Mouse (Mus musculus): Measurements from ENCODE around the gene Sdsl. TPM values are rescaled to one million over a fixed set of nuclear protein-coding genes. Genes with fewer than 3 reads are reported as not detected.
A peak's percentile ranks its signal among the peaks of the same experiment; 100 is the strongest.
"Not testable (repeated sequence)": the region's sequence is repeated elsewhere in the genome, so short reads cannot be mapped to it uniquely, and the experiment has no call there.

The Sdsl gene
- polyA plus RNA-seq, 1 experiment from 2014 or later: 5.1 TPM

- WGBS: 2% methylated on average over 36 of the region's 36 CpGs
- 0 out of 2 replicates have a peak, but pooled peaks cover 3% of the 10 kb centered on the region for H3K27me3 ChIP-seq (ENCODE audit: control insufficient read depth, insufficient read depth, low read depth, low read length)
- no peak within 1 kb of the TSS for H3K27ac ChIP-seq (ENCODE audit: low read length)
- peak within 1 kb of the TSS; percentile 69 for H3K4me2 ChIP-seq (ENCODE audit: low read length)
- peaks cover 5% of the 10 kb centered on the region for H3K4me1 ChIP-seq (ENCODE audit: control insufficient read depth, insufficient read depth, low read length)
- no peaks in the 10 kb centered on the region for H3K36me3 ChIP-seq (ENCODE audit: control insufficient read depth, insufficient read depth, low read length)
- ATAC-seq: peak; percentile 62
- peak within 1 kb of the TSS; percentile 45; the same call in 1 of the 2 replicates for H3K9ac ChIP-seq (ENCODE audit: low read depth, low read length)
- H3K4me3 ChIP-seq (ENCODE audit: low read depth, low read length): peak within 1 kb of the TSS; percentile 36
- peaks cover 2% of the 10 kb centered on the region for H3K9me3 ChIP-seq (replicated peaks; ENCODE audit: control insufficient read depth, low read length, poor library complexity, severe bottlenecking)
These were observed 38.5 kb upstream of the Sdsl start, which contains the start of gene Slc8b1 for GRCm38 (mm10) chr5:120510982-120511642. Gene Slc8b1 (plus strand): TSS chr5:120511168.

DNA sequence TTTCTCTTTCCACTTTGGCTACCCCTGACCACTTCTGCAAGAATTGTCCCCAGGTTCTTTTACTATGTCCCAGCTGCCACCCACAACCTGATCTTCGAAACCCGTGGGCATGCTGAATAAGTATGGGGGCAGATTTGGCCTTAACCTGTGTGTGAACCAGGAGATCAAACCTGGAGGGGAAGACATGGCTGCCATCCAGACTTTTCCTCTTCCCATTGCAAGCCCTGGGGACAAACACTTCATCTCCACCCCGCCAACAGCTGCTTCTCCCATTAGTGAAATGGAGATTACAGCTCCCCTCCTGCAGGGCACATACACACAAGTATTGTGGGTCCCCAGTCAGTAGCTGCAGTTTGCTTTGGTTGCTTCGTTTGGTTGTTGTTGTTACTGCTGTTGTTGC, 34.7 kb upstream of the Sdsl start:
- Histone ChIP-seq H3K4me3 (ENCODE audit: low read depth, low read length) (no peak overlapping the region), H3K27ac (ENCODE audit: low read length) (no peak overlapping the region), H3K4me2 (ENCODE audit: low read length) (no peak overlapping the region), H3K36me3 (ENCODE audit: control insufficient read depth, insufficient read depth, low read length) (no peaks in the 10 kb centered on the region), H3K9ac (ENCODE audit: low read depth, low read length) (no peak overlapping the region), H3K4me1 (ENCODE audit: control insufficient read depth, insufficient read depth, low read length) (peaks cover 10% of the 10 kb centered on the region), H3K27me3 (ENCODE audit: control insufficient read depth, insufficient read depth, low read depth, low read length) (0 out of 2 replicates have a peak, but pooled peaks cover 3% of the 10 kb centered on the region), H3K9me3 (replicated peaks; ENCODE audit: control insufficient read depth, low read length, poor library complexity, severe bottlenecking) (peaks cover 2% of the 10 kb centered on the region)
- ATAC-seq: no peak
- 49% methylated on average over 4 of the region's 4 CpGs for WGBS

GRCm38 (mm10) chr5:120506490-120506889, 33.9 kb upstream of the Sdsl start:
- H3K4me2 ChIP-seq (ENCODE audit: low read length): no peak overlapping the region
- H3K9me3 ChIP-seq (replicated peaks; ENCODE audit: control insufficient read depth, low read length, poor library complexity, severe bottlenecking): peaks cover 2% of the 10 kb centered on the region
- H3K27ac ChIP-seq (ENCODE audit: low read length): no peak overlapping the region
- ATAC-seq: no peak
- no peaks in the 10 kb centered on the region for H3K36me3 ChIP-seq (ENCODE audit: control insufficient read depth, insufficient read depth, low read length)
- WGBS: 55% methylated on average over 9 of the region's 9 CpGs
- H3K4me3 ChIP-seq (ENCODE audit: low read depth, low read length): no peak overlapping the region
- H3K4me1 ChIP-seq (ENCODE audit: control insufficient read depth, insufficient read depth, low read length): peaks cover 15% of the 10 kb centered on the region
- no peak overlapping the region for H3K9ac ChIP-seq (ENCODE audit: low read depth, low read length)
- no peaks in the 10 kb centered on the region for H3K27me3 ChIP-seq (ENCODE audit: control insufficient read depth, insufficient read depth, low read depth, low read length)

DNA sequence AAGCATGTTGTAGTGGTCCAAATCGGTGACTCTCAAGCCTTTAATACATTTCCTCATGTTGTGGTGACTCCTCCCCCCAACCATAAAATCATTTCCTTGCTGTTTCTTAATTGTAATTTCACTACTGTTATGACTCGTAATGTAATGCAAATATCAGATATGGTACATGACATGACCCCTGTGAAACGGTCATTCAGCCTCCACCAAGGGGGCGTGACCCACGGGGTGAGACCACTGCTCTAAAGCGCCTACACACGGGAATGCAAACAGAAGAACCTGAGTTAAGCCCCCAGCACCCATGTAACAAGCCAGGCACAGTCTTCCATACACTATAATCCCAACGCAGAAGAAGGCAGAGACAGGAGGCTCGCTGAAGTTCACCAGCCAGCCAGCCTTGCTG, 33.2 kb upstream of the Sdsl start:
- H3K4me3 ChIP-seq (ENCODE audit: low read depth, low read length): no peak overlapping the region
- 69% methylated on average over 9 of the region's 9 CpGs for WGBS
- H3K4me2 ChIP-seq (ENCODE audit: low read length): no peak overlapping the region
- no peaks in the 10 kb centered on the region for H3K27me3 ChIP-seq (ENCODE audit: control insufficient read depth, insufficient read depth, low read depth, low read length)
- ATAC-seq: no peak
- H3K9me3 ChIP-seq (replicated peaks; ENCODE audit: control insufficient read depth, low read length, poor library complexity, severe bottlenecking): peaks cover 2% of the 10 kb centered on the region
- peaks cover 11% of the 10 kb centered on the region for H3K4me1 ChIP-seq (ENCODE audit: control insufficient read depth, insufficient read depth, low read length)
- no peaks in the 10 kb centered on the region for H3K36me3 ChIP-seq (ENCODE audit: control insufficient read depth, insufficient read depth, low read length)
- no peak overlapping the region for H3K9ac ChIP-seq (ENCODE audit: low read depth, low read length)
- no peak overlapping the region for H3K27ac ChIP-seq (ENCODE audit: low read length)

DNA sequence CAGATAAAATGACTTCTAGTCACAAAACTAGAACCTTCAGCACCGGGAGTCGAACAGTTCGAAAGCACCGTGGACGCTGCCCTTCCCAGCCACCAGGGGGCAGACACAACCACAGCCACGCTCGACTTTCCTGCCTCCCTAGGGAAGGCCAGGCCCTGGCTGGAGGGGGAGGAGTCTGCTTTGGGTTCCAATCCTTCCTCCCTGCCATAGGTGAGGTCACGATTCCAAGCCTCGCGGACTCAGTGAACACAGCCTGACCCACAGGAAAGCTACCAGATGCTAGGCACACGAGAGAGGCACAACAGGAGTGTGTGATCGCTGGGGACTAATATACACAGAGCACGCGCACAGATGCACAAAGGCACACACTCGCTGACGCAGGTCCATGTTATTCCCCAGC, 32.8 kb upstream of the Sdsl start:
- H3K27ac ChIP-seq (ENCODE audit: low read length): no peak overlapping the region
- H3K9me3 ChIP-seq (replicated peaks; ENCODE audit: control insufficient read depth, low read length, poor library complexity, severe bottlenecking): peaks cover 2% of the 10 kb centered on the region
- peaks cover 9% of the 10 kb centered on the region; the same call in 1 of the 2 replicates for H3K4me1 ChIP-seq (ENCODE audit: control insufficient read depth, insufficient read depth, low read length)
- H3K36me3 ChIP-seq (ENCODE audit: control insufficient read depth, insufficient read depth, low read length): no peaks in the 10 kb centered on the region
- H3K27me3 ChIP-seq (ENCODE audit: control insufficient read depth, insufficient read depth, low read depth, low read length): no peaks in the 10 kb centered on the region
- H3K4me3 ChIP-seq (ENCODE audit: low read depth, low read length): no peak overlapping the region
- WGBS: 21% methylated on average over 16 of the region's 16 CpGs
- H3K9ac ChIP-seq (ENCODE audit: low read depth, low read length): no peak overlapping the region
- H3K4me2 ChIP-seq (ENCODE audit: low read length): no peak overlapping the region
- ATAC-seq: no peak

DNA sequence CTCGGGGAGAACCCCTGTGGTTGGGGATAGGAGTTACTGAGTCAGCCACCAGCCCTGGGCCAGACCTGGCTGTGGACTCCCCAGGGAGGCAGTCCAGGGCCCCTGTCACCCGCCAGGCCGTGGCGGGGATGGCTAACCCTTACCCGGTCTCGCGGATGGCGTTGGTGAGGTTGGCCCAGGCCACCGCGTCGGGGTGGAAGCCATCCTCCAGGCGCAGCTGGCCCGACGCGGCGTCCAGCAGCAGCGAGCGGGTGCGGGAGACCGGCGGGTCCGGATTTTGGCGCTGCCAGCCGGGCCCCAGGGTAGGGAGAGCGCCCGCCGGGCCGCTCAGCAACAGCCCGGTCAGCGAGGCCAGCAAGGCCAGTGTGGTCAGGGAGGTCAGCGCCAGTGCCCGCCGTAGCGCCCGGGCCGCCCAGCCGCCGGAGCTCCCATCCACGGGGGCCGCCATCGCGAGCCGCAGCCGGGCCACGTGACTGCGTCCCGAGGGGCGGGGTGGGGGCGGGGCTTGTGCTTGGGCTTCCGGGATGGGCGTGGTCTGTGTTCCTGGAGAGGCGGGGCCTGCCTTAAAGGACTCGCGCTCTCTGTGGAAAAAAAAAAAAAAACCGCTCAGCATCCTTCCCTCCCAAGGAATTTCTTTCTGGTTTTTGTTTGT, 30.7 kb upstream of the Sdsl start, which contains the start of gene Plbd2:
Gene Plbd2 (minus strand): TSS at position 482 of the 652 bp plus-strand sequence.
- H3K36me3 ChIP-seq (ENCODE audit: control insufficient read depth, insufficient read depth, low read length): 0 out of 2 replicates have a peak, but pooled peaks cover 3% of the 10 kb centered on the region
- H3K9me3 ChIP-seq (replicated peaks; ENCODE audit: control insufficient read depth, low read length, poor library complexity, severe bottlenecking): no peaks in the 10 kb centered on the region
- WGBS: under 1% methylated on average over 52 of the region's 55 CpGs
- H3K4me1 ChIP-seq (ENCODE audit: control insufficient read depth, insufficient read depth, low read length): peaks cover 9% of the 10 kb centered on the region; the same call in 1 of the 2 replicates
- H3K27ac ChIP-seq (ENCODE audit: low read length): 0 out of 2 replicates have a peak within 1 kb of the TSS, but pooled peaks have one; percentile 10
- no peaks in the 10 kb centered on the region for H3K27me3 ChIP-seq (ENCODE audit: control insufficient read depth, insufficient read depth, low read depth, low read length)
- H3K4me2 ChIP-seq (ENCODE audit: low read length): peak within 1 kb of the TSS; percentile 72
- H3K4me3 ChIP-seq (ENCODE audit: low read depth, low read length): peak within 1 kb of the TSS; percentile 73
- H3K9ac ChIP-seq (ENCODE audit: low read depth, low read length): peak within 1 kb of the TSS; percentile 91
- peak; percentile 74 for ATAC-seq

DNA sequence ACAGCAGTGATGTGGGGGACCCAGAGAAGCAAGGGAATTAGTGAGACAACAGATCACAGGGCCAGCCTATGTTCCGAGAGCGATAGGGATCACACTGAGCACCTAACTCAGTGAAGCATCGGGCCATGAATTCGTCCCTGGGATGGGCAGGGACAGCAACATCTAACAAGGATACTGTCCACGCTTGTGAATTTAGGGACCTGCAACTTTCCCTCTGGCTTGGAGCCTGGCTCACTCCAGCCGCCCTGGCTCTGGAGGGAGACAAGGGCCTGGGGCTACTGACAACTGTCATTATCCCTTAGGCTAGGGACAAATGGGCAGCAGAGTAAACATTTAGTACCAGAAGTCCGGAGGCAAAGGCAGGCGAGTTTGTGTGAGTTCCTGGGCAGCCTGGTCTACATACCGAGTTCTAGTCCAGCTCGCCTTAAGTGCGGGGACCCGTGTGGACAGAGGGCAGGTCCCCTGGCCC, 30.1 kb upstream of the Sdsl start:
- no peak overlapping the region for H3K27ac ChIP-seq (ENCODE audit: low read length)
- peaks cover 9% of the 10 kb centered on the region; the same call in 1 of the 2 replicates for H3K4me1 ChIP-seq (ENCODE audit: control insufficient read depth, insufficient read depth, low read length)
- H3K9me3 ChIP-seq (replicated peaks; ENCODE audit: control insufficient read depth, low read length, poor library complexity, severe bottlenecking): no peaks in the 10 kb centered on the region
- H3K36me3 ChIP-seq (ENCODE audit: control insufficient read depth, insufficient read depth, low read length): 0 out of 2 replicates have a peak, but pooled peaks cover 3% of the 10 kb centered on the region
- WGBS: 5% methylated on average over 12 of the region's 12 CpGs
- H3K9ac ChIP-seq (ENCODE audit: low read depth, low read length): peak overlapping the region; percentile 91
- H3K27me3 ChIP-seq (ENCODE audit: control insufficient read depth, insufficient read depth, low read depth, low read length): no peaks in the 10 kb centered on the region
- no peak for ATAC-seq
- H3K4me2 ChIP-seq (ENCODE audit: low read length): peak overlapping the region; percentile 72
- peak overlapping the region; percentile 73 for H3K4me3 ChIP-seq (ENCODE audit: low read depth, low read length)

DNA sequence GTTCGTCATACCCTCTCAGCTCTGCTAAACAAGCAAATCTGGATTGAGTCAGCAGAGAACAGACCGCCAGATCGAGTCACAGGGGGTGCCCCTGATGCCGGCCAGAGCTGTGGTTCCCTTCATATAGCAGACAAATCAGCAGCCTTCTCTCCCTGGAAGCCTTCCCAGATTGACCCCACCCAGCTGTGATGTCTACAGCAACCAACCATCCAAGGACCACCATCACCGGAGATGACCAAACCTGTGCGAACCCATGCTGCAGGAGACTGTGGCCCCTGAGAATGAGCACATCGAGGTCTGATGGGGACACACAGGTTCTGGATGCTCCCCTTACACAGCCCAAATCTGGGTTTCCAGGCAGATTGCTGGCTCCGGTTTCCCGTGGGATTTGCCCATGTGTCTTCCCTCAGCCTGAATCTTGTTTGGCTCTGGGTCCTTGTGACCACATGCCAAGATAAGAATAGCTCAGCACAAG, 29.6 kb upstream of the Sdsl start:
- Histone ChIP-seq H3K27me3 (ENCODE audit: control insufficient read depth, insufficient read depth, low read depth, low read length) (no peaks in the 10 kb centered on the region), H3K4me2 (ENCODE audit: low read length) (peak overlapping the region; percentile 72), H3K4me1 (ENCODE audit: control insufficient read depth, insufficient read depth, low read length) (peaks cover 9% of the 10 kb centered on the region; the same call in 1 of the 2 replicates), H3K4me3 (ENCODE audit: low read depth, low read length) (peak overlapping the region; percentile 73), H3K27ac (ENCODE audit: low read length) (no peak overlapping the region), H3K36me3 (ENCODE audit: control insufficient read depth, insufficient read depth, low read length) (0 out of 2 replicates have a peak, but pooled peaks cover 3% of the 10 kb centered on the region), H3K9me3 (replicated peaks; ENCODE audit: control insufficient read depth, low read length, poor library complexity, severe bottlenecking) (no peaks in the 10 kb centered on the region), H3K9ac (ENCODE audit: low read depth, low read length) (peak overlapping the region; percentile 91)
- ATAC-seq: no peak
- 71% methylated on average over 9 of the region's 9 CpGs for WGBS

DNA sequence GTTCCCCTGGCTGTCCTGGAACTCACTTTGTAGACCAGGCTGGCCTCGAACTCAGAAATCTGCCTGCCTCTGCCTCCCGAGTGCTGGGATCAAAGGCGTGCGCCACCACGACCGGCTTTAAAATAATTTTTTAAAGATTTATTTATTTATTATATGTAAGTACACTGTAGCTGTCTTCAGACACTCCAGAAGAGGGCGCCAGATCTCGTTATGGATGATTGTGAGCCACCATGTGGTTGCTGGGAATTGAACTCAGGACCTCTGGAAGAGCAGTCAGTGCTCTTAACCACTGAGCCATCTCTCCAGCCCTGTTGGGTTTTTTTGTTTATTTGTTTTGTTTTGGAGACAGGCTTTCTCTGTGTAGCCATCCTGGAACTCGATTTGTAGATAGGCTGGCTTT, 28.0 kb upstream of the Sdsl start:
- H3K27ac ChIP-seq (ENCODE audit: low read length); H3K9me3 ChIP-seq (replicated peaks; ENCODE audit: control insufficient read depth, low read length, poor library complexity, severe bottlenecking); ATAC-seq; H3K36me3 ChIP-seq (ENCODE audit: control insufficient read depth, insufficient read depth, low read length); H3K4me2 ChIP-seq (ENCODE audit: low read length); H3K4me3 ChIP-seq (ENCODE audit: low read depth, low read length); H3K9ac ChIP-seq (ENCODE audit: low read depth, low read length); H3K4me1 ChIP-seq (ENCODE audit: control insufficient read depth, insufficient read depth, low read length); H3K27me3 ChIP-seq (ENCODE audit: control insufficient read depth, insufficient read depth, low read depth, low read length): not testable (repeated sequence)
- 91% methylated on average over 9 of the region's 9 CpGs for WGBS

Measured in midbrain, embryonic 16.5 days (tissue).